Mouse (Mus musculus) layer of hippocampus, postnatal 10 days (tissue): ENCODE results near the gene Cachd1. TPM values are rescaled to one million over a fixed set of nuclear protein-coding genes. Genes with fewer than 3 reads are reported as not detected.

Source experiments
- DNase-seq, 2 experiments: peaks; one replicate each; pipeline ENCODE4 v3.0.0; 2021; ENCODE audit warnings: low spot score in 2 of 2
- total RNA-seq, 2 experiments: library from RNA; stranded (reverse); gene quantifications; 2 replicates each; pipeline ENCODE4 v1.2.3; 2021

Cachd1 gene
- total RNA-seq, 2 experiments from 2014 or later: 33.6 to 42.9 TPM

GRCm38 (mm10) chr4:100977522-100977921 is 201.0 kb downstream of the Cachd1 start:
- no peak for DNase-seq

GRCm38 (mm10) chr4:100987187-100987586 is 210.7 kb downstream of the Cachd1 start:
- DNase-seq: no peak

- DNase-seq: peak; percentile 30 to 50
Observed at GRCm38 (mm10) chr4:100988231-100988799, 211.8 kb downstream of the Cachd1 start.

GRCm38 (mm10) chr4:100990996-100991395 is 214.5 kb downstream of the Cachd1 start:
- DNase-seq: no peak

- no peak for DNase-seq
Observed at GRCm38 (mm10) chr4:100992086-100992485, 215.6 kb downstream of the Cachd1 start.

GRCm38 (mm10) chr4:100994442-100995255 is 218.2 kb downstream of the Cachd1 start:
- no peak for DNase-seq

- no peak for DNase-seq
Observed at GRCm38 (mm10) chr4:100995617-100996016, 219.1 kb downstream of the Cachd1 start.

GRCm38 (mm10) chr4:100996060-100996651 is 219.7 kb downstream of the Cachd1 start:
- DNase-seq: no peak

- DNase-seq: peak; percentile 70 to 76
Observed at GRCm38 (mm10) chr4:100998145-100998544, 221.7 kb downstream of the Cachd1 start.

GRCm38 (mm10) chr4:100998906-100999305 is 222.4 kb downstream of the Cachd1 start:
- DNase-seq: no peak

- no peak for DNase-seq
Observed at GRCm38 (mm10) chr4:101000622-101001021, 224.1 kb downstream of the Cachd1 start.

- no peak for DNase-seq
Observed at GRCm38 (mm10) chr4:101001073-101001472, 224.6 kb downstream of the Cachd1 start.

- no peak for DNase-seq
Observed at GRCm38 (mm10) chr4:101002961-101003360, 226.5 kb downstream of the Cachd1 start.

- no peak for DNase-seq
Observed at GRCm38 (mm10) chr4:101008362-101008769, 231.9 kb downstream of the Cachd1 start.

- DNase-seq: no peak
Observed at GRCm38 (mm10) chr4:101009092-101009491, 232.6 kb downstream of the Cachd1 start.

GRCm38 (mm10) chr4:101017806-101018205 is 241.3 kb downstream of the Cachd1 start:
- DNase-seq: no peak

- DNase-seq: no peak
Observed at GRCm38 (mm10) chr4:101020596-101020995, 244.1 kb downstream of the Cachd1 start, which contains the start of gene Gm10577. Gm10577 (minus strand) TSS chr4:101020696.

- peak in 1 of 2 experiments; percentile 27 for DNase-seq
Observed at GRCm38 (mm10) chr4:101026566-101026965, 250.1 kb downstream of the Cachd1 start.

- DNase-seq: no peak
Observed at GRCm38 (mm10) chr4:101026995-101027394, 250.5 kb downstream of the Cachd1 start.

- DNase-seq: no peak
Observed at GRCm38 (mm10) chr4:101027852-101028411, 251.5 kb downstream of the Cachd1 start.

- no peak for DNase-seq
Observed at GRCm38 (mm10) chr4:101033047-101033446, 256.6 kb downstream of the Cachd1 start.

- DNase-seq: no peak
Observed at GRCm38 (mm10) chr4:101035131-101035530, 258.7 kb downstream of the Cachd1 start.
